Mouse (Mus musculus) C2C12 (cell line): ENCODE results near the gene Slc10a2. TPM values are rescaled to one million over a fixed set of nuclear protein-coding genes. Genes with fewer than 3 reads are reported as not detected.
"Not testable (repeated sequence)": the region's sequence is repeated elsewhere in the genome, so short reads cannot be mapped to it uniquely, and the experiment has no call there.

Experiments
- H3K27me3 ChIP-seq: one replicate; pipeline ENCODE4 v1.6.1; 2011; ENCODE audit not compliant: control insufficient read depth, insufficient read depth, insufficient read length
- H3K36me3 ChIP-seq: one replicate; pipeline ENCODE4 v1.6.1; 2011; ENCODE audit not compliant: control insufficient read depth, insufficient read depth
- H3K4me3 ChIP-seq: one replicate; pipeline ENCODE4 v1.5.1; 2011; ENCODE audit warnings: mild to moderate bottlenecking, control low read depth; ENCODE audit not compliant: poor library complexity, insufficient read depth, severe bottlenecking
- H3K79me2 ChIP-seq: one replicate; pipeline ENCODE4 v1.6.1; 2011; ENCODE audit not compliant: control insufficient read depth, insufficient read depth
- H3K79me3 ChIP-seq: one replicate; pipeline ENCODE4 v1.6.1; 2011; ENCODE audit warnings: low read depth, control low read depth
- H3ac ChIP-seq: one replicate; pipeline ENCODE3; 2011; ENCODE audit warnings: low read depth; ENCODE audit not compliant: control insufficient read depth, insufficient read length
- CEBPB ChIP-seq: IDR thresholded peaks from one replicate; pipeline ENCODE4 v1.6.1; 2011; ENCODE audit warnings: low read depth, mild to moderate bottlenecking, control low read depth, moderate library complexity
- CTCF ChIP-seq: IDR thresholded peaks from one replicate; pipeline ENCODE4 v1.5.1; 2011; ENCODE audit not compliant: control insufficient read depth, insufficient read depth, insufficient read length
- FOSL1 ChIP-seq: IDR thresholded peaks from one replicate; pipeline ENCODE4 v1.8.0; 2011; ENCODE audit warnings: mild to moderate bottlenecking, low read length; ENCODE audit not compliant: poor library complexity, insufficient read depth, severe bottlenecking
- MAX ChIP-seq: IDR thresholded peaks from one replicate; pipeline ENCODE4 v1.6.1; 2011; ENCODE audit warnings: mild to moderate bottlenecking, control low read depth
- MYOD1 ChIP-seq: IDR thresholded peaks from one replicate; pipeline ENCODE4 v1.6.1; 2011; ENCODE audit warnings: low read depth; ENCODE audit not compliant: control insufficient read depth, insufficient read length
- MYOG ChIP-seq: IDR thresholded peaks from one replicate; pipeline ENCODE4 v1.6.1; 2011; ENCODE audit not compliant: control insufficient read depth, insufficient read length; ENCODE audit errors: extremely low read depth
- USF1 ChIP-seq: IDR thresholded peaks from one replicate; pipeline ENCODE4 v1.6.1; 2011; ENCODE audit warnings: low read depth, mild to moderate bottlenecking, control low read depth, moderate library complexity
- long read RNA-seq, 2 experiments: library from polyadenylated mRNA; unstranded; transcript quantifications; one replicate each; pipeline ENCODE4 v2.0.0; 2019 to 2020
- polyA plus RNA-seq: library from polyadenylated mRNA; unstranded; fragments of >200 nt; fragmentation: generic; extraction: Trizol; gene quantifications from one replicate; pipeline ENCODE4 v1.2.1, GENCODE M21; 2012; ENCODE audit warnings: missing spikeins

The Slc10a2 gene
- not detected for polyA plus RNA-seq
- long read RNA-seq, experiment 1: 0 reads
- long read RNA-seq, experiment 2: 0 reads

DNA sequence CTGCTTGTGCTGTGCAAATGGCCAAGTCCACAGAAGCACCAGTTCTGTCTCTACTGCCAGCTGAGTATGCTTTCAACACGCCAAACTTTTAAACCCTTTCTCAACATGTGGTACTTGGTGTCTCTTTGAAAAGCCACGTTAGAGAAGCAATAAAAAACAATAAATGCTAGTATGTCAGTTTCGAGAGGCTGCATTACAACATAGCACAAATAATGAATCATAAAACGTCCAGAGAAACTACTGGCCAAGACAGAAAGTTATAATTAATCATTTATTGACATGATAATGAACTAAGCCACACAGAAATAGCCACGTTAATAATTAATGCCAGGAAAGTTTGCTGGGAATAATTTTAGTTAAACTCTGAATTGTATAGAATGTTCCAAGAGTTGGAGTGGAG is at the start of gene Slc10a2:
Slc10a2 (minus strand) TSS at position 166 of the 400 bp plus-strand sequence.
- TF ChIP-seq MYOD1 (no peak), MAX (no peak), FOSL1 (no peak), CTCF (no peak), USF1 (no peak), CEBPB (no peak), MYOG (no peak)
- H3K27me3 ChIP-seq: no peaks in the 10 kb centered on the region
- no peak within 1 kb of the TSS for H3K4me3 ChIP-seq
- H3K79me3 ChIP-seq: no peaks in the 10 kb centered on the region
- H3ac ChIP-seq: no peak within 1 kb of the TSS
- H3K36me3 ChIP-seq: no peaks in the 10 kb centered on the region
- no peaks in the 10 kb centered on the region for H3K79me2 ChIP-seq

- Histone ChIP-seq H3K27me3 (no peaks in the 10 kb centered on the region), H3ac (no peak overlapping the region), H3K79me2 (no peaks in the 10 kb centered on the region), H3K79me3 (no peaks in the 10 kb centered on the region), H3K36me3 (no peaks in the 10 kb centered on the region), H3K4me3 (no peak overlapping the region)
- TF ChIP-seq USF1 (no peak), CEBPB (no peak), MYOD1 (no peak), CTCF (no peak), FOSL1 (no peak), MYOG (no peak), MAX (no peak)
These were observed 24.2 kb upstream of the Slc10a2 start for GRCm38 (mm10) chr8:5129322-5129829.

GRCm38 (mm10) chr8:5106855-5107254 is 1.7 kb upstream of the Slc10a2 start:
- Histone ChIP-seq H3K79me3 (no peaks in the 10 kb centered on the region), H3K79me2 (no peaks in the 10 kb centered on the region)
- TF ChIP-seq FOSL1 (no peak), CTCF (no peak), CEBPB (no peak), USF1 (no peak)

GRCm38 (mm10) chr8:5095392-5095791 is 9.8 kb downstream of the Slc10a2 start:
- H3K79me2 ChIP-seq: no peaks in the 10 kb centered on the region

More at GRCm38 (mm10) chr8:5106855-5107254, 1.7 kb upstream of the Slc10a2 start:
- no peaks in the 10 kb centered on the region for H3K36me3 ChIP-seq
- H3ac ChIP-seq: no peak overlapping the region
- no peak overlapping the region for H3K4me3 ChIP-seq
- no peaks in the 10 kb centered on the region for H3K27me3 ChIP-seq

DNA sequence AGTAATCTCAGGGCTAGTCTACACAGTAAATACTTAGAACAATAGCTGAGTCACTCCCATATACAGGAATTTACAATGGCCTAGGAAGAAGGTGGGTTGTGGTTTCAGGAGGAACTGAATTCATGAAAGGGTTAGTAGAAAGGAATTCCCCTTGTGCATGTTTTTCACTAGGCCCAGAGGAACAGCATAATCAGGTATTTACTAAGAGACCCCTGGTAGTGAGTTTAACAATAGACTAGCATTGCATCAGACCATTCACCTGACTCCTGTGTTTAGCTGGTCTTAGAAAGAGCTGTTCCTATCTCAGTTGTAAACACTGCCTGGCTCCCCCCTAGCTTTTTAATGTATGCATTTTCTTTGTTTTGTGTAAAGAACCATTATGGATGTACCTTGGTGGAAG is 11.2 kb downstream of the Slc10a2 start:
- H3K27me3 ChIP-seq, H3K4me3 ChIP-seq, H3K79me2 ChIP-seq, H3ac ChIP-seq, H3K79me3 ChIP-seq, H3K36me3 ChIP-seq: not testable (repeated sequence)

More at GRCm38 (mm10) chr8:5095392-5095791, 9.8 kb downstream of the Slc10a2 start:
- Histone ChIP-seq H3K36me3 (no peaks in the 10 kb centered on the region), H3K4me3 (no peak overlapping the region), H3K79me3 (no peaks in the 10 kb centered on the region), H3K27me3 (no peaks in the 10 kb centered on the region), H3ac (no peak overlapping the region)
- no peak for TF ChIP-seq USF1
- no peak for TF ChIP-seq MYOG
- no peak for TF ChIP-seq MAX
- no peak for TF ChIP-seq CTCF
- TF ChIP-seq FOSL1: no peak
- no peak for TF ChIP-seq CEBPB
- TF ChIP-seq MYOD1: no peak

DNA sequence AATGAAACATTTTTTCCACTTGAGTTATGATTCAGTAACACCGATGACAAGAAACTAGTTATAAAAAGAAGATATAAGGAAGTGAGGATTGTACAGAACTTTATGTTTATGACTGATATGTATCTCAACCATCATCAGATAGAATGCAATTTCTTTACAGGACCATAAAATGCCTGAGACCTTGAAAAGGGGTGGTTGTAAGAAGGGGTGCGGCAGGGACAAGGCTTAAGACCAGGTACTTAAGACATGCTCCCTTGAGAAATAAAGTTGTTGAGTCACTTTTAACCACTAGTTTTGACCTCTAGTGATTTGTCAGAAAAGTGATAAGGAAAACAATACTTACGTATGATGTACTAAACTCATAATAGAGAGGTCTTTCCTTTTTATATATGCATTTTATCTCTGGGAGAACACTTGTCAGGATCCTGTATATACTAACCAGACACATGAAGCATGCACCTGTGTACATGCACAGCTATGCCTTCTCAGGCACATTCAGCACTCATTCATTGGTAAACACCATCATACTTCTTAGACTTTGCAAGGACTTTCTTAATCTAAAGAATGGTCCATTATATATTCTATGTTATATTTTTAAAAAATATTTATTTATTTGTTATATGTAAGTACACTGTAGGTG is 31.4 kb downstream of the Slc10a2 start:
- H3K4me3 ChIP-seq: no peak overlapping the region
- no peak overlapping the region for H3ac ChIP-seq
- no peaks in the 10 kb centered on the region for H3K79me2 ChIP-seq
- no peaks in the 10 kb centered on the region for H3K36me3 ChIP-seq
- no peak for TF ChIP-seq CEBPB
- TF ChIP-seq CTCF: no peak
- H3K79me3 ChIP-seq: no peaks in the 10 kb centered on the region
- H3K27me3 ChIP-seq: no peaks in the 10 kb centered on the region
